Mouse (Mus musculus) megakaryocyte-erythroid progenitor cell, adult 5-6 weeks (primary cell): ENCODE measurements around the gene Nradd. TPM values are rescaled to one million over a fixed set of nuclear protein-coding genes. Genes with fewer than 3 reads are reported as not detected.
A peak's percentile ranks its signal among the peaks of the same experiment; 100 is the strongest.

Experiments used
- ATAC-seq: replicated peaks from 2 replicates; pipeline ENCODE4 v1.8.0; 2016; ENCODE audit warnings: mild to moderate bottlenecking, inconsistent platforms; ENCODE audit not compliant: severe bottlenecking, poor library complexity, low FRiP score, low TSS enrichment
- total RNA-seq, 2 experiments: library from RNA; stranded (forward) in 1 of 2; stranded (reverse) in 1 of 2; fragments of 200-1000, 215-1000 nt in 1 of 2; fragments of >200 nt in 1 of 2; fragmentation: Nextera tagmentation in 1 of 2; gene quantifications; 2 replicates each; pipeline ENCODE4 v1.2.3; 2014 to 2017

Nradd gene
- total RNA-seq (2014; fragmentation: Nextera tagmentation) (2.1 TPM in 1 of 2 replicates, not detected in the other), total RNA-seq (2017) (0.14 and 2.8 TPM in 2 replicates)

DNA sequence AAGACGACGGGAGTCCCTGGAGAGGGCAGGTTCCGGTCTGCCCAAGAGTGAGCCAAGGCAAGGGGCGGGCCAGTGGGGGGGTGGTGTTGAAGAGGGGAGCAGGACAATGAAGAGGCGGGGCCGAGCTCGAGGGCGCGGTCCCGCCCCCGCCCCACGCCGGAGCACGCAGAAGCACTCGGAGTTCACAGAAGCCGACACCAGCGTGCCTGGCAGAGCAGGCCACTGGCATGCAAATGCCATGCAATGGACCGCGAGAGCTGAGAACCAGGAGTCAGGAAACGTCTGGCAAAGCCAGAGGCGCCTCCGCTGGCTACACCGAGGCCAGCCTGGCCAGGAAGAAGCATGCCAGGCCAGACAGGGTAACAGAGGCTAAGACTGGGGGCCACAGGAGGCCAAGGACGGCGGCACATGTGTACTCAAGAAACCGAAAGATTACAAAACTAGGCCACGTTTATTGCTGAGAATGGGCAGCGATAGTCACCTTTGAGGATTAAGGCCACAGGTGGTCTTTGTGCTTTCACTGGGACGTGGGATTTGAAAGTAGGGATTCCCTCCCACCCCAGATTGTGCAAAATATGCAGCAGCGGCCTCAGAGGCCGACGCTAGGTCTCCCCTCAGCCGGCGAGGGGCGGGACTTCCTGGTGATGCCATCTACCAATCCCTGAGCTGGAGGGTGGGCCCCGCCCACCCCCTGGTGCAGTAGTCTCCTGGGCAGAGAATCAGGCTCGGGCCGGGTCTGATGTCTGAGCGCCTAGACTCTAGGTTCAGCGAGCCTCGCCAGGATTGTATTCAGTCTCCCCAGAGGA, at the start of gene Nradd:
Nradd (minus strand) TSS at position 92 of the 806 bp plus-strand sequence.
- ATAC-seq: peak; percentile 82

DNA sequence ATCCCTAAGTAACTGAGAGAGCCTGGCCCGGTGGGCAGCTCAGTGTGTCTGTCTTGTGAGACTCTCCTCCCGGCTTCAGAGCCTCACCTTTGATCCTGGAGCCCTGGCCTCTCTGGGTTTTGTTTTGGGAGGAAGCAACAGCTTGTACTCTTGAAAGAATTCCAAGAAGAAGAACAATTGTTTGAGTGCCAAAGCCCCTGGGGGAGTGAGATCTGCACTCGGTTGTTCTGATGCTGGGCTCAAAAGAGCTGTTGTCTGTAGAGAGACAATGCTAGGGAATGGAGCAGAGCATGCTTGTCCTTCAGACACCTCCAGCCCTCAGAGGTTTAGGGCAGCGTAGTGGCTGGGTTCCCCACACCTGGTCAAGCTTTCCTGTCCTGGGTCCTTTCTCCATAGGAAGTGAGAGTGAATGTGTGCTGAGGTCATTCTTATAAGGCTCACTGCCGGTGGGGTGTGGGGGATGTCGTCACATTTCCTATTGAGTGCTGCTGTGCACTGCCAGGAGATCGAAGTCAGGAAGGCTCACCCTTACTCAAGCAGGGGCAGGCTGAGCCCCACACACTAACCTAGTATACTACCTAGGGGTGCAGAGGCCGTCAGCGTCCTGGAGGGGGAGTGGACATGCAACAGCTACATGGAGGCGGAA, 49.0 kb upstream of the Nradd start:
- ATAC-seq: no peak

DNA sequence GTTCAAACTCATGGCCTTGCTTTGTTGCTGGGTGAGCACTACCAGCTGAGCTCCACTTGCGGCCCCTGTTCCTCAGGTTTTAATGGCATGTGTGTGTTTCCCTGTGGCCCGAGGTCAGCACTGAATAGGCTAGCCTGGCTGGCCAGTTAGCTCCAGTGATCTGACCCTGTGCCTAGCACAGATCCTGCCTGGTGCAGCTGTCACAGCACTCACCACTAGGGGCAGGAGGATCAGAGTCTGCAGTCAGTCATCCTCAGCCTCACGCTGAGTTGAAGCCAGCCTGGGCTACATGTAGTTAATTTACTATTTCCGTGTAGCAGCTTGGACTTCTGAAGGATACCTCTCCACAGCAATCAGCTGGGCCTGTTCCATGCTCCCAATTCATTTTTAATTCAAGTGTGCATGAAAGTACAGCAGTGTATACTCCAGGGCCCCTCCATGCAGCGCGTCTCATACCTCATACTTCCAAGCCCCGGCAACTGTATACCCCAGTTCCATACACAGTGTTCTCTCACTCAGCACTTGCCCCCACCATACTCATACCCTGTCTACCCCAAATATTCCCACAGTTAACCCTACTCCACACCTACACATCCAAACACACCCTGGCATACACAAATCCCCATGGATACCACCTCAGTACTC, 48.3 kb upstream of the Nradd start:
- peak; percentile 54 for ATAC-seq

DNA sequence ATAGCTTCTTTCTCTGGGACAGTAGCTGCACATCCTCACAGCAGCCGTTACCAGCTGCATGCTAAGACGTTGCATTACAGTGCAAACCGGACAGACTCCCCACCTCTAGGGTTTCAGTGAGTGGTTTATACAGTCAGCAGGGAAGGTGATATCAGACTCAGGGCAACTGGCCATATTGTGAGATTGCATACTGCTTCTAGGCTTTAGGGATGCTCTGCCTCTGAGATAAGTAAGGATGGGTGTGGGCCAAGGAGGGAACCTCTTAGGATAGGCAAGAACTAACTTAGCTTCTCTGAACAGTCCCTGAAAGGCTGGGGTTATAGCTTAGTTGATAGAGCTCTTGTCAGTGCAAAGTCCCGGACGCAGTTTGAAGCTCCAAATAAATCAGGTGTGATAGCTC, 45.5 kb upstream of the Nradd start:
- peak; percentile 35 for ATAC-seq

DNA sequence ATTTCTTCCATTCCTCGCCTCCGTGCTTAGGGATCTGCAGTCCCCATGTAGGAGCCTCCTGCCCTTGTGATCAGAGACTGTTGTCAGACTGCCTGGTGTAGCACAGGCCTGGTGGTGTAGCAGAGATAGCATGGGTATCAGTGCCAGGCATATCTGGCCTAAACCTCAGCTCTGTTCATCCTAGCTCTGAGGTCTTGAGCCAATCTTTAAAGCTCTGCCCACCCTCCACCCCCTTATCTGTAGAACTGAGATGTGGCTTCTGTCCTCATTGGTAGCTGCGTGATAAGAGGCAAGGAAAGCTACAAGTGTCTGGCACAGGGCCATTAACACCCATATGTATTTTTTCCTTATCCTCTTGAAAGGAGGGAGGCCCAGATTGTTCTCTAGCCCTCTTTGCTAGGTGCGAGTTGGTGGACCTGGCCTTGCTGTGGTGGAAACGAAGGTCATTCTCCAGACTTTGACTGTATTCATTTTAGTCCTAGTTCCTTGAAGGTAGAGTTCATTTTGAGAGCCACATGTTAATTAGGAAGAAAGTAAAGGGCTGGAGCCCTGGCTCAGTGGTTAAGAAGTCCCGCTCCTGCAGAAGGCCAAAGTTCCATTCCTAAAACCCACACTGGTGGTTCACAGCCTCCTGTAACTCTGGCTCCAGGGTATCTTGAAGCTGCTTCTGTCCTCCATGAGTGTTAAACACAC, 44.5 kb upstream of the Nradd start:
- ATAC-seq: peak; percentile 87

DNA sequence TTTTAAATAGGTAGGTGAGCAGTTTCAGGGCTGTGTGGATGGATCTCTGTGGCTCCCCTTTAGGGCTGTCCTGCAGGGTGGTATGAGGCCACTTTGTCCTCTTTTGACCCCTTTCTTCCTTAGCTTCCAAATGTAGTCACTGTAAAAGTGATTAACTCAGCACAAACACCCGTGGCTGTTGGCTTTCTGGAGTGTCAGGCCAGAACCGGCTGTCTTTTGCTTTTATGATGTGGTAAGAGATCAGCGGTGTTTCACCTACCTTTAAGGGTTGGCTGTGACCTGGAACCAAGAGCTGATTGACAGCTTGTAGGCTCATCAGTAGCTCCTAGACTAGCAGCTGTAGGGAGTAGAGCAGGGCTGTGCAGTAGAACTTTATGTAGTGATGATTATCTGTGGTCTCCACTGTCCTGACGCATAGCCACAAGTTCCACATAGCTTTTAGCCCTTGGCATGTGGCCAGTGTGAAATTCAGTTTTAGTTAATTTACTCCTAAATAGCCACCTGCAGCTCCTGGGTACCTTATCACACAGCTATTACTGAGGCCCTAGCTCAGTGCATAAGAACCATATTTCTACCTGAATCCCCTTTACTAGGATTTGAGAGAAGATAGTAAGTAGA, 43.1 kb upstream of the Nradd start:
- no peak for ATAC-seq

DNA sequence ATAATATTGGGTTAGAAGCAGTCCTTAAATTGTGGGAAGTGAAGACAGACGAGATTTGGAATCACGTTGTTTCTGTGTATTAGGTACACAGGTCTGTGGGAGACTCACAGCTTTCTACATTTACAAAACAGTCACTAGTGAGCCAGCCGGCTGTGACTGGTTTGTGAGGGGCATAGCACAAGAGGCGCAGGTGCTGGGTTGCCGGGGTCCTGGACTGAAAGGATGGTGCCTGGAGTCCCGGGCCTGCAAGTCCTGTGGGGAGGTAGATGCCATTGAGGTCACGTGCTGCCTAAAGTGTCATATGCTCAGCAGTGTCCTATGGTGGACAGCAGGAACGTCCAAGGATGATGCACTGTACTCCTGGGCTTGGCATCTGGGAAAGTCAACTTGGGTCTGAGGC, 42.1 kb upstream of the Nradd start:
- ATAC-seq: no peak

DNA sequence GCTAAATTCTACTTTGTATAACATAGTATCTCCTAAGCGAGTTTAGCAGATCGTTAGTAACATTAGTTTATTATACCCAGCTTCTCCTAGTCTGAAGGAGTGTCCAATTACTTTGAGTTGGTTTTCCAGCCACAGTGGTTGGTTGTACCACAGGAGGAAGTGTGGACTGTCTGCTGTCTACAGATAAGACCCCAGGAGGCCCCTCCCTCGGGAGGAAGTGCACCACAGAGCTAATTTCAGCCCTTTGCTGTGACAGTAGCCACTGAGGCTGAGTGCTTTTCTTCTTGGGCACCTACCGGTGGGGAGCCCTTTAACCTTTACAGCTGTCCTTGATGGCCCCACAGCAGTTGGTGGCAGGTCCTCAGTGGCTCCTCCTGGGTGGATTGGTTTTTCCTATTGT, 41.7 kb upstream of the Nradd start:
- ATAC-seq: peak; percentile 74

DNA sequence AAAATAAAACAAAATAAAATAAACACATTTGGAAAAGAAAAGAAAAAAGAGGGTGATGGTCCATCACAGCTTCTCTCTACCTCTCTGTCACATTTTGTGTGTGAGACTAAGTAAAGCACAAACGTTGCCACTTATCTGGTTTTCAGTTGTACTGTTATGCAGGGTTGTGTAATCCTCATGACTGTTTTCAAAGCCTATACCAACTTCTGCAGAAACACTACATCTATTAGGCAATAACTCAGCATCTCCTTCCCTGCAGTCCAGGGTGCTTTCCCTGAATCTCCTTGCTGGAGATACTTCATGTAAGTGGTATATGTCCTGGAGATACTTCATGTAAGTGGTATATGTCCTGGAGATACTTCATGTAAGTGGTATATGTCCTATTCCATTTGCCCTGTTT, 38.6 kb upstream of the Nradd start:
- no peak for ATAC-seq

DNA sequence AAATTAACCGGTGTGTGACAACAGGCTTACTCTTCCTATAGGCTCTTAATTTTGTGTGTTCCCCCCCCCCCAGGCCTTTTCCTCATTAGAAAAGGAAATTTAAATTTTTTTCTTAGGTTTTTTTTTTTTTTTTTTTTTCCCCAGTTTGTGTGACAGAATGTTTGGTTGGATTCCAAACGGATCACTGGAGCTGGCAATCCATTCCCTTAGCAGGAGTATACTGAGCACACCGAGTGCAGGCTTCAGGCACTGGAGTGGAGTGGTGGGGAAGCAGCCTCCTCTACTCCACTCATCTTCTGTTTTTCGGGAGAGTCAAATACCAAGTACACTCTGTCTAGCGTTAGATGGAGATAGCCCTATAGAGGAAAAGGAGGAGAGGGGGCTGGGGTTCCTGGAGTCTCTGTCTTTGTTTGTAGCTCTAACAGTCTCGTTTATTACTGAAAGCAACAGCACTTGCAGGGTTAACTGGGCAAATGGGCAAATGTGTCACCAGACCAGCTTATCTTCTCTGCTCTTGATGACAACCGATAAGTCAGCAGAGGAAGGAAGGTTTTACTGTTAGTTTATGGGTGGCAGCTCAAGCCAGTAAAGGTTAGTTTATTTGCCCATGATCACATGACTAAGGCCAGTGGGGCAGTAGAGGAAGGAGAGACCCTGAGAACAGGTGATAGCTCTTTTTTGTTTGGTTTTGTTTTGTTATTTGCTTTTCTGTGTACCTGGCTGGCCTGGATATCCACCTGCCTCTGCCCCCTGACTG, 36.8 kb upstream of the Nradd start:
- ATAC-seq: no peak

DNA sequence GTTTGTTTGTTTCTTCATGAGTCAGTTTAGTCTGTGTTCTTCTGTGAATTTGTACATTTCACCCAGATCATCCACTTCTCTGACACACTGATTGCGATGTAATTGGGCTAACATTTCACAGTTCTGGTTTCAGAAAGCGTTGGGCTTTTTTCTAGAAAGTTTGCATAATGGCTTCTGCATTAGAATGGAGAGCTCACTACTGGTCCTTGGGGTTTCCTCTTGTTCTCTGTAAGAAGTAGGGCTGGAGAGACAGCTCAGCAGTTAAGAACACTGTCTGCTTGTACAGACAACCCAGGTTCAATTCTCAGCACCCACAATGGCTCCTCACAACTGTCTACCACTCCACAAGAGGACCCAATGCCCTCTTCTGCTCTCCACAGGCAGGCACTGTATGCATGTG, 36.0 kb upstream of the Nradd start:
- ATAC-seq: no peak

DNA sequence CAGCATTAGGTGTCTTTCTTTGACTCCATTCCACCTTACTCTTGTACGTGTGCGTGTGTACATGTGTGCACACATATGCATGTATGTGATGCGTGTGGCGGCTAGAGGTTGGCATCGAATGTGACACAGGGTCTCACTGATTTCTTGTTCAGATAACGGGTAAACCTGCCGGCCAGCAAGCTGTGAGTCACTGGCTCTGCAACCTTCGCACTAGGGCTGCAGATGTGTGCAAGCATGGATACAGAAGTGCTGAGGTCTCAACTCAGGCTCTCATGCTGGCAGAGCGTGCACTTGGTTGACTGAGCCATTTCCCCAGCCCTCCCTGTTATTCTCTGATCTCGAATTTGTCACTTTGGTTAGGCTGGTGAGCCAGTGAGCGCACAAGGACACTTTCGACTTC, 35.3 kb upstream of the Nradd start:
- no peak for ATAC-seq

DNA sequence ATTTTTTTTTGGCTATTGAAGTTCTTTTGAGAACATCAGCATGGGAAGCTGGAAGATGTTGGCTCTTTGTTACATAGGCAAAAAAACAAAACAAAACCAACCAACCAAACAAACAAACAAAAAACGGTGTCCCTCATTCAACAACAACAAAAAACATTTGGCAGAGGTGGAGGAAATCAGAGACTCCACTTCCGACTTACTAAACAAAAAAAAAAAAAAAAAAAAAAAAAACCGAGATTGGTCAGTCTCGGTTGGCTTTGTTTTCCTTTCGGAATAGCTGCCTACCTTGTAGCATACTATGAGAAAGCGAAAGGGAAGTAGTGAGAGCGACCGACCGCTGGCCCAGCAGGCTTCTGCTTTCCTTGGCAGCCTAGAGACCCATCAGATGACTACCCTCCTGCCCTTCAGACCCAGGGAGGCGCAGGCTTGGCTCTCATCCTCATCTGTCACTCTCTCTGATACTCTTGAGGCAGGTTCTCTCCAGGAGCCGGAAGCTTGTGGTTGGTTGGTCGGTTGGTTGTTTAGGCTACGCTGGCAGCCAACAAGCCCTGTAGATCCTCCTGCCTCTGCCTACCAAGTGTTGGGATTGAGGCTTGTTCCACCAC, 33.3 kb upstream of the Nradd start:
- no peak for ATAC-seq

DNA sequence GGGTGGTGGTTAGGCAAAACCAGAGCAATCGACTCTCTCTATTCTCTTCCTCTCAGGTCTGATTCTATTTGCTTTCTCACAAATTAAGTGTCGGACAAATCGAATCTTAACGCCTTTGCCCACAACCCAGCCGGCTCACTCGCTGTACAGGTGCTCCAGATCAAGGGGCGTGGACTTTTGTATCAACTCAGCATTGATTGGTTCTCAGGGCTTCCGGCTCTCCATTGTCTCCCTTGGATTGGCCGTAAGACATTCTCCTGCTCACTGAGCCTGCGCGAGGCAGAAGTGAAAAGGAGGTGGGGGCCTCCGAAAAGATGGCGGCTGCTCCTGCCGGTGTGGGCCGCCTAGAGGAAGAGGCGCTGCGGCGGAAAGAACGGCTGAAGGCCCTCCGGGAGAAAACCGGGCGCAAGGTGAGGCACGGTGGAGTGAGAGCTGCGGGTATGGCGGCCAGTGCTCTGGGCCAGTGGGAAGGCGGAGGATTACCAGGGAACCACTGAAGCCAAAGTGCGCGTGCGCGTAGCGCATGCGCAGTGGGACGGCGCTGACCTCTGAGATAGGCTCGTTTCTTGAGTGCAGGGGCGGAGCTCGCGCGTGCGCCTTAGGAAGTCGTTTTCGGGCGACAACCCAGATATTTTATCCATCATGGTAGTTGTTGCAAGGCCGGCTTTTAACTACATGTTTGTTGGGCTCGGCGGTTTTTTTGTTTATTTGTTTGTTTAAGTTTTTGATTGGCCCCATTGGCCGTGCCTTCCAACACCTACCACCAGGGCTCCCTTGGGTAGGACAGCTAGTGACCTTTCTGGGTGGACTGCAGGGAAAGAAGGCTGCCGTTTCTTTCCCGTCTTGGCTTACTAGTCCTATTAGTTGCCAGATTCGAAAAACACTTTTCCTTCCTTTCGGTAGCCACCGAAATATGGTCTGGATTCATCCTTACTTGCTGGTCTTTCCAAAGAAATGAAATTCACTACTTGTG, 32.3 kb upstream of the Nradd start, which contains the start of gene Ccdc12:
Ccdc12 (plus strand) TSS at position 255 of the 973 bp plus-strand sequence.
- ATAC-seq: peak; percentile 81

DNA sequence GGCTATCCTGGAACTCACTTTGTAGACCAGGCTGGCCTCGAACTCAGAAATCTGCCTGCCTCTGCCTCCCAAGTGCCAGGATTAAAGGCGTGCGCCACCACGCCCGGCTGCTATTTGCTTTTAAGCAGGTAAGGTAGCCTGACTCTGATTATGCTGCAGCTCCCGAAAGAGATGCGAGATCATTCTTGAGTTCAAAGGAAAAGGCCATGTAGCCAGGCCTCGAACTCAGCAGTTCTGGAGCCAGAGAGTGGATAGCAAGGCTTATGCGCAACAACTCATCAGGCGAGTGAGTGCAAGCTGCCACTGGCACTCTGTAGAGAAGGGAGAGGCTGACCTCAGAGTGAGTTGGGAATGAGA, 31.4 kb upstream of the Nradd start:
- no peak for ATAC-seq

DNA sequence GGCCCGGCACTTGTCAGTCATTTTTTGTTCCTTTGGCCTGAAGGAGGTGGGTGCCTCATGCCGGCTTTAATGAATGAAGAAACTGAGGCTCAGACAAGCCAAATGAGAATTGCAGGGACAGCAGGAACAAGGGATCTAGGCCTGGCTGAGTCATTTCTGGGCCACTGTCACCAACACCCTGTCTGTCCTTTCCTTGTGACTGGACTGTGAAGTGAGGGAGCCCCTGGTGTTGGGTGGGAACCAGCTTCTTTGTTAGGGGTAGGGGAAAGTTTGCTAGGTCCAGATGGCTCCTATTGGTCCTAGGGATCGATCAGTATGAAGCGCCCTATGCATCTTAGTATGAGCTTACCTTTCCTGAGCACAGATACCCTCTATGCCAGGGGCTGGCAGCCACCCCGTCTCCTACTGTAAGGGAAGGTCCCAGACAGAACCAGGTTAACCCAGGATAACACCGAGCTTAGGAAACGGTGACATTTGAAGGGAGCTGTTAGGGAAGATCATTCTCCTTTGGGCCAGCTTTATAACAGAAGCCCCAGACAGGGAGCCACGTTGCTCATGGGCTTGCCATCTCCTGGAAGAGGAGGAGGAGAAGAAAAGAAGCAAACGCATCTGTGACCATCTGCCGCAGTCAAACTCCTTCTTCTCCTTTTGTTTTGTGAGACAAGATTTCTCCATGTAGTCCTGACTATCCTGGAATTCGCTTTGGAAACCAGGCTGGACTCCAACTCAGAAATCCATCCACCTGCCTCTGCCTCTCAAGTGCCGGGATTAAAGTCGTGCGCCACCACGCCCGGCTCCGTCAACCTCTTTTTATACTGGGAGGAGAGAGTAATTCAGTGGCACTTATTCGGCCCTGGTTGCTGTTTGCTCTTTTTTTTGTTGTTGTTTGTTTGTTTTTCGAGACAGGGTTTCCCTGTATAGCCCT, 30.7 kb upstream of the Nradd start:
- ATAC-seq: no peak
